Comparison of ENCODE assay signal across 10 mouse cellular contexts in the genomic region with DNA sequence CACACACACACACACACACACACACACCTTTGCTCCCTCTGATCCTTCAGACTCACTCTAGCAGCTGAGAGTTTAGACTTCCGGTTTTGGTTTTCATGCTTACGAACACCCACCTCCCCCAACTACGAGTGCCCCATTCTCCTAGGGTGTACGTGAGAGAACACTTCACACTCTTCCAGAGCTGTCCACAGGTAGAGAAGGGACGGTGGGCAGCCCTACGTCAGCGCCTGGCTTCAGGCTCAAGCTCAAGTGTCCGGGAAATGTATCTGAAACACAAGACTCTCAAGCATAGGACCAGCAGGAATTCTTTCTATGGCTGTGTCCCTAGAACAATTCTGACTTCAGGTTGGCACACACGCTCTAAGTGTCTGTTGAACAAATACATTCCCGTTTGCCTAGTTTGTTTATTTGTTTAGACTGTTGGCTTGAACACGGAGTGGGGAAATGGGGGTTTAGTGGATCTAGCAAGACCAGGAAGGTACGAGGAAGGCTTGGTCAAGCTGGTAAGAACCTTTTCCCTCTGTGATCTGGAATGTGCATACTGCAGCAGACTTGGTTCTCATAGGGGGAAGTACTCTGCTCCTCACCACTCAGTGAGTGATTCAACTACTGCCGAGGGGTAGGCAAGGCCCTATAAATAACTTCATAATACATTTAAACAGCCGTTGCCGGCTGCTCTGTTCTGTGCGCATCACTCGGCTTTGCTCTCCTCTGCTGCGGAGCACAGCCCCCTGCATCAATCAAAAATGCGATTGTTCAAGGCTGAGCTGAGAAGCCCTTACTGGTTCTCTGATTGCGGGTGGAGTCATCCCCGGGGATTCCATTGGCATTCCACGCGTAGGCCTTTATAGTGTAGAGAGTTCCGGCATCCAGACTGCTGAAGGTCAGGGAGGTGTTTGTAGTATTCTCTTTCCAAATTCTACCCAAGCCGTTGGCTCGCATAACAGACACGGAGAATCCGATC. TPM values are rescaled to one million over a fixed set of nuclear protein-coding genes. Genes with fewer than 3 reads are reported as not detected.
DNase-seq lines count a peak whose midpoint lies in the region; ATAC-seq and TF ChIP-seq lines count a peak whose summit lies in the region.
"Had no signal": no experiment of that assay in that cellular context is flagged by ENCODE, and none has a peak within 500 bp of the region (broad histone marks: within the 10 kb centered on the region; RNA-seq: fewer than 3 reads in every experiment).

No protein-coding gene starts in this region.

- no peak overlapping the region for H3K9ac ChIP-seq in heart, embryonic 12.5 days
- H3K9ac ChIP-seq in ES-E14 (ENCODE audit: insufficient read depth, low read depth, low read length, poor library complexity, severe bottlenecking), result no peak overlapping the region
- H3K9ac ChIP-seq in limb, embryonic 12.5 days (replicated peaks), result no peak overlapping the region

- peaks cover 55% of the 10 kb centered on the region for H3K4me1 ChIP-seq in heart, embryonic 12.5 days (replicated peaks)
- peaks cover 1 to 9% of the 10 kb centered on the region in 2 experiments; a peak in 1 of 4 replicates for H3K4me1 ChIP-seq in ES-E14 (ENCODE audit: control insufficient read depth in 2 of 2, insufficient read depth in 2 of 2, low read length in 2 of 2, poor library complexity in 1 of 2)
- peaks cover 23% of the 10 kb centered on the region for H3K4me1 ChIP-seq in limb, embryonic 12.5 days (replicated peaks)

- H3K27ac ChIP-seq in heart, embryonic 12.5 days (ENCODE audit: poor library complexity, severe bottlenecking), result peak overlapping the region; percentile 58
- H3K27ac ChIP-seq in ES-E14 (ENCODE audit: insufficient read depth, low read depth, low read length, poor library complexity, severe bottlenecking), result no peak overlapping the region
- peak overlapping the region; percentile 66 for H3K27ac ChIP-seq in limb, embryonic 12.5 days

- H3K9me3 ChIP-seq in heart, embryonic 12.5 days (replicated peaks), result no peaks in the 10 kb centered on the region
- H3K9me3 ChIP-seq in ES-E14 (ENCODE audit: control insufficient read depth, insufficient read depth, low read depth, low read length), result no peaks in the 10 kb centered on the region
- no peaks in the 10 kb centered on the region for H3K9me3 ChIP-seq in limb, embryonic 12.5 days

- DNase-seq in heart, postnatal 25 days (ENCODE audit: low spot score), result no peak
- DNase-seq in ES-E14 (ENCODE audit: low read depth, low spot score), result peak; percentile 49
- peak; percentile 87 for DNase-seq in naive thymus-derived CD4-positive, alpha-beta T cell, adult 2 months (ENCODE audit: low read depth)
- DNase-seq in ovary, postnatal 36 days (ENCODE audit: low spot score), result no peak
- no peak for DNase-seq in retina, postnatal 1 day

- no peaks in the 10 kb centered on the region for H3K27me3 ChIP-seq in heart, embryonic 12.5 days (replicated peaks)
- H3K27me3 ChIP-seq in limb, embryonic 12.5 days, result no peaks in the 10 kb centered on the region
- H3K27me3 ChIP-seq: Patski had no signal

- intact Hi-C loops in heart, postnatal 25 days (cut with DNase I), result no loop called here

- in situ Hi-C loops in ES-E14 (cut with MboI; ENCODE audit: low sequenced_read_pairs in 2 of 2, unreplicated experiment in 2 of 2), result no loop called here

- H3K4me3 ChIP-seq in heart, embryonic 12.5 days, result no peak overlapping the region
- H3K4me3 ChIP-seq in ES-E14 (ENCODE audit: insufficient read depth in 1 of 2, low read depth in 1 of 2, low read length in 2 of 2, poor library complexity in 1 of 2, severe bottlenecking in 1 of 2), result peak overlapping the region in 1 of 2 experiments; percentile 22; a peak in 2 of 4 replicates
- no peak overlapping the region for H3K4me3 ChIP-seq in limb, embryonic 12.5 days (replicated peaks)

- ATAC-seq in heart, embryonic 12.5 days (ENCODE audit: insufficient number of reproducible peaks, low FRiP score), result peak; percentile 44
- peak; percentile 47 for ATAC-seq in granulocyte monocyte progenitor cell, adult 5-6 weeks (replicated peaks; ENCODE audit: poor library complexity, severe bottlenecking)
- ATAC-seq in limb, embryonic 12.5 days (ENCODE audit: insufficient number of reproducible peaks, insufficient read depth, low FRiP score, low TSS enrichment, low read depth), result peak; percentile 65; the same call in 1 of the 2 replicates
- ATAC-seq: Patski had no signal

- WGBS in heart, embryonic 12.5 days, result 41% methylated on average over 28 of the region's 28 CpGs
- WGBS in limb, embryonic 12.5 days, result 62% methylated on average over 28 of the region's 28 CpGs

- H3K36me3 ChIP-seq in heart, embryonic 12.5 days, result no peaks in the 10 kb centered on the region
- no peaks in the 10 kb centered on the region for H3K36me3 ChIP-seq in ES-E14 (ENCODE audit: control insufficient read depth, insufficient read depth, low read length, poor library complexity, severe bottlenecking)
- no peaks in the 10 kb centered on the region for H3K36me3 ChIP-seq in limb, embryonic 12.5 days

- peak overlapping the region; percentile 39 for H3K4me2 ChIP-seq in heart, embryonic 12.5 days
- peak overlapping the region; percentile 24; the same call in 1 of the 2 replicates for H3K4me2 ChIP-seq in limb, embryonic 12.5 days

TF ChIP-seq in ES-E14, 5 proteins besides CTCF, POLR2A, EP300 and RAD21:
- no peak for TF ChIP-seq ZNF384 (IDR thresholded peaks at IDR 0.05; ENCODE audit: low read depth, low read length)
- no peak for TF ChIP-seq HCFC1 (IDR thresholded peaks at IDR 0.05; ENCODE audit: borderline replicate concordance, insufficient read depth, low read length)
- no peak for TF ChIP-seq ZC3H11A (IDR thresholded peaks at IDR 0.05; ENCODE audit: borderline replicate concordance, low read depth, low read length)
- no peak for TF ChIP-seq MAFK (IDR thresholded peaks at IDR 0.05; ENCODE audit: insufficient read depth, low read depth, low read length)
- TF ChIP-seq CHD2 (IDR thresholded peaks at IDR 0.05; ENCODE audit: low read depth, low read length), result no peak

RNA-seq across cellular contexts. Expression of gene Fndc7, which starts 9.0 kb away (rescaled TPM):
- 0.04 TPM in 1 of 2 replicates, not detected in the other for polyA plus RNA-seq in heart, embryonic 12.5 days (2016; fragmentation: Nextera tagmentation; extraction: Ambion mirVana)
- total RNA-seq in heart, postnatal 25 days (2021), result under 1 TPM in 1 of 2 experiments, not detected in 1; 0.05 TPM
- total RNA-seq in ES-E14 (2012; rRNA removed), result 0.09 TPM in 1 of 2 replicates, not detected in the other
- 0.21 TPM in 1 of 2 replicates, not detected in the other for total RNA-seq in granulocyte monocyte progenitor cell, adult 5-6 weeks (2014; fragmentation: Nextera tagmentation)
- total RNA-seq in granulocyte monocyte progenitor cell, adult 5-6 weeks (2017), result 0.05 TPM in 1 of 2 replicates, not detected in the other
- polyA plus RNA-seq in limb, embryonic 12.5 days (2016; fragmentation: Nextera tagmentation; extraction: Ambion mirVana), result 0.13 TPM in 2 replicates

RNA-seq across cellular contexts. Expression of gene Prpf38b, which starts 30.7 kb away (rescaled TPM):
- polyA plus RNA-seq in heart, embryonic 12.5 days (2016; fragmentation: Nextera tagmentation; extraction: Ambion mirVana), result 64.7 and 72.6 TPM in 2 replicates
- 10 to 100 TPM; 18.8 to 20.6 TPM for total RNA-seq in heart, postnatal 25 days (2021)
- total RNA-seq in ES-E14 (2012; rRNA removed), result 69.7 and 70.6 TPM in 2 replicates
- total RNA-seq in granulocyte monocyte progenitor cell, adult 5-6 weeks (2014; fragmentation: Nextera tagmentation), result 113 and 174 TPM in 2 replicates
- total RNA-seq in granulocyte monocyte progenitor cell, adult 5-6 weeks (2017), result 211 and 237 TPM in 2 replicates
- 89.4 and 98.9 TPM in 2 replicates for polyA plus RNA-seq in limb, embryonic 12.5 days (2016; fragmentation: Nextera tagmentation; extraction: Ambion mirVana)

RNA-seq across cellular contexts. Expression of gene Stxbp3, which starts 40.5 kb away (rescaled TPM):
- polyA plus RNA-seq in heart, embryonic 12.5 days (2016; fragmentation: Nextera tagmentation; extraction: Ambion mirVana), result 27.3 and 27.8 TPM in 2 replicates
- 10 to 100 TPM; 23.4 to 23.9 TPM for total RNA-seq in heart, postnatal 25 days (2021)
- 11.2 and 18.1 TPM in 2 replicates for total RNA-seq in ES-E14 (2012; rRNA removed)
- total RNA-seq in granulocyte monocyte progenitor cell, adult 5-6 weeks (2014; fragmentation: Nextera tagmentation), result 23.5 and 28.7 TPM in 2 replicates
- 21.6 and 26.2 TPM in 2 replicates for total RNA-seq in granulocyte monocyte progenitor cell, adult 5-6 weeks (2017)
- polyA plus RNA-seq in limb, embryonic 12.5 days (2016; fragmentation: Nextera tagmentation; extraction: Ambion mirVana), result 32.5 and 33.3 TPM in 2 replicates

RNA-seq across cellular contexts. Expression of gene Henmt1, which starts 58.8 kb away (rescaled TPM):
- 0.20 TPM in 1 of 2 replicates, not detected in the other for polyA plus RNA-seq in heart, embryonic 12.5 days (2016; fragmentation: Nextera tagmentation; extraction: Ambion mirVana)
- not detected for total RNA-seq in heart, postnatal 25 days (2021)
- 0.53 and 1.7 TPM in 2 replicates for total RNA-seq in ES-E14 (2012; rRNA removed)
- not detected in 2 replicates for total RNA-seq in granulocyte monocyte progenitor cell, adult 5-6 weeks (2014; fragmentation: Nextera tagmentation)
- not detected in 2 replicates for total RNA-seq in granulocyte monocyte progenitor cell, adult 5-6 weeks (2017)
- 1.5 and 1.6 TPM in 2 replicates for polyA plus RNA-seq in limb, embryonic 12.5 days (2016; fragmentation: Nextera tagmentation; extraction: Ambion mirVana)

RNA-seq across cellular contexts. Expression of gene Gm9857, which starts 59.4 kb away (rescaled TPM):
- not detected in 2 replicates for polyA plus RNA-seq in heart, embryonic 12.5 days (2016; fragmentation: Nextera tagmentation; extraction: Ambion mirVana)
- total RNA-seq in heart, postnatal 25 days (2021), result not detected
- total RNA-seq in ES-E14 (2012; rRNA removed), result 0.76 TPM in 1 of 2 replicates, not detected in the other
- not detected in 2 replicates for total RNA-seq in granulocyte monocyte progenitor cell, adult 5-6 weeks (2014; fragmentation: Nextera tagmentation)
- total RNA-seq in granulocyte monocyte progenitor cell, adult 5-6 weeks (2017), result not detected in 2 replicates
- not detected in 2 replicates for polyA plus RNA-seq in limb, embryonic 12.5 days (2016; fragmentation: Nextera tagmentation; extraction: Ambion mirVana)
- total RNA-seq: layer of hippocampus, adult 8-10 months had no signal
- polyA plus RNA-seq: Patski had no signal

Comparison
In these comparisons a context has a peak if more than half of its experiments do, and no peak if none do; other contexts are left out.
1. DNase-seq: peak in ES-E14 (single experiment) and naive thymus-derived CD4-positive, alpha-beta T cell, adult 2 months (single experiment); none in heart, postnatal 25 days (single experiment), ovary, postnatal 36 days (single experiment) and retina, postnatal 1 day (single experiment).
2. Peak in every context shown above with its lines, with median percentiles within 50 percentile points of each other: ATAC-seq.